Mouse (Mus musculus) embryonic fibroblast, embryonic 13.5 days (primary cell): ENCODE measurements around the gene Qrich1.

Experiments used
- CTCF ChIP-seq: IDR thresholded peaks from 2 replicates; pipeline ENCODE4 v1.5.1; 2011; ENCODE audit warnings: mild to moderate bottlenecking, control low read depth, low read length, moderate library complexity, borderline replicate concordance; ENCODE audit not compliant: insufficient read depth
- POLR2A ChIP-seq: IDR thresholded peaks from 2 replicates; pipeline ENCODE4 v1.6.1; 2011; ENCODE audit warnings: low read depth, mild to moderate bottlenecking, control low read depth, low read length, moderate library complexity

DNA sequence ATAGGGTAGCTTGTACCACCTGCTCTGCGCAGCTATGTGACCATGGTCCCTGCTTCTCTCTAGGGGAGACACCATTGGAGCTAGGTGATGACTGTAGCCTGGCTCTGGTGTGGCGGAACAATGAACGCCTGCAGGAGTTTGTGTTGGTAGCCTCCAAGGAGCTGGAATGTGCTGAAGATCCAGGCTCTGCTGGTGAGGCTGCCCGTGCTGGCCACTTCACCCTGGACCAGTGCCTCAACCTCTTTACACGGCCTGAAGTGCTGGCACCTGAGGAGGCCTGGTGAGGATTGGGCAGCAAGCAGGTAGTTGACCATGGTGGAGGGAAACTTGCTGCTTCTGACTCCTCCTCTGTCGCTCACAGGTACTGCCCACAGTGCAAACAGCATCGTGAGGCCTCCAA lies 17.4 kb upstream of the Qrich1 start:
- TF ChIP-seq CTCF (no peak), POLR2A (no peak)
